Comparison of ENCODE assay signal across 9 mouse cellular contexts in the genomic region with DNA sequence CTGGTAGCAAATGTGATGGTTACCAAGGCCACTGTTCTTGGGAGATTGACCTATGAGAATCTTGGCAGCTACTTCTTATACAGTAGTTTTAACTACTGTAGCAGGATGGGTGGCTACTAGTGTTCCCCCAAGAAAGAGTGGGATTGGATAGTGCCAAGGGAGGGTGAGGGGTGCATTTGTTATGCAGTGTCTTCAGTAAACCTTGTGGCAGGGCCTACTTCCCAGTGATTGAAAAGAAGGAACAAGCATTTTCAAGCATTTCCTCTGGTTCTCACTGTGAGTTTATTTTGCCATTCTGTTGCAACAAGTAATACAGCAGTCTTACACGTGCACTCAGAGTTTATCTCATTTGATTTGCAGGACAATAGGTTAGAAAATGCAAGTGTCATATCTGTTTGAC. TPM values are rescaled to one million over a fixed set of nuclear protein-coding genes. Genes with fewer than 3 reads are reported as not detected.
DNase-seq lines count a peak whose midpoint lies in the region; ATAC-seq and TF ChIP-seq lines count a peak whose summit lies in the region.
"Had no signal": no experiment of that assay in that cellular context is flagged by ENCODE, and none has a peak within 500 bp of the region (broad histone marks: within the 10 kb centered on the region; RNA-seq: fewer than 3 reads in every experiment).

No protein-coding gene starts in this region.

- peaks cover 43% of the 10 kb centered on the region for H3K36me3 ChIP-seq in heart, embryonic 10.5 days
- peaks cover 43% of the 10 kb centered on the region for H3K36me3 ChIP-seq in forebrain, embryonic 14.5 days (ENCODE audit: control insufficient read depth, insufficient read depth, low read length)
- no peaks in the 10 kb centered on the region for H3K36me3 ChIP-seq in liver, embryonic 14.5 days (replicated peaks; ENCODE audit: control insufficient read depth, insufficient read depth, low read depth)

- H3K4me3 ChIP-seq in heart, embryonic 10.5 days = peak overlapping the region; percentile 98
- H3K4me3 ChIP-seq in forebrain, embryonic 14.5 days (ENCODE audit: low read depth, low read length) = peak overlapping the region; percentile 79
- H3K4me3 ChIP-seq in liver, embryonic 14.5 days (ENCODE audit: insufficient read depth in 1 of 2, low read depth in 2 of 2, low read length in 2 of 2) = peak overlapping the region; percentile 79 to 93; a peak in 3 of 4 replicates

- no peaks in the 10 kb centered on the region for H3K9me3 ChIP-seq in heart, embryonic 10.5 days
- H3K9me3 ChIP-seq in forebrain, embryonic 14.5 days (replicated peaks; ENCODE audit: control insufficient read depth, low read length) = no peaks in the 10 kb centered on the region
- H3K9me3 ChIP-seq in liver, embryonic 14.5 days (ENCODE audit: control insufficient read depth, low read length) = no peaks in the 10 kb centered on the region

- peak overlapping the region; percentile 85 for H3K4me2 ChIP-seq in forebrain, embryonic 14.5 days (ENCODE audit: low read length)
- H3K4me2 ChIP-seq in liver, embryonic 14.5 days (ENCODE audit: low read depth) = peak overlapping the region; percentile 86

- H3K4me1 ChIP-seq in heart, embryonic 10.5 days = peaks cover 46% of the 10 kb centered on the region
- H3K4me1 ChIP-seq in forebrain, embryonic 14.5 days (ENCODE audit: control insufficient read depth, insufficient read depth, low read length) = peaks cover 27% of the 10 kb centered on the region
- H3K4me1 ChIP-seq in liver, embryonic 14.5 days (replicated peaks; ENCODE audit: control insufficient read depth in 2 of 2, insufficient read depth in 2 of 2, low read length in 1 of 2) = peaks cover 8 to 24% of the 10 kb centered on the region in 2 experiments

- no peak for DNase-seq in heart, embryonic 10.5 days (ENCODE audit: low spot score)
- no peak for DNase-seq in heart, postnatal 25 days (ENCODE audit: low spot score)
- peak; percentile 43 for DNase-seq in A20 (ENCODE audit: low read depth, low spot score)
- DNase-seq in forebrain, embryonic 14.5 days (ENCODE audit: low spot score) = no peak
- no peak for DNase-seq in liver, embryonic 14.5 days (ENCODE audit: low read depth in 3 of 3, low spot score in 3 of 3)
- DNase-seq in ovary, postnatal 36 days (ENCODE audit: low spot score) = no peak
- no peak for DNase-seq in right cerebral cortex, postnatal 36 days (ENCODE audit: low spot score in 2 of 2)
- DNase-seq: cerebellum, postnatal 36 days had no signal

- H3K27me3 ChIP-seq in heart, embryonic 10.5 days (ENCODE audit: insufficient read depth, poor library complexity, severe bottlenecking) = no peaks in the 10 kb centered on the region
- H3K27me3 ChIP-seq in forebrain, embryonic 14.5 days (replicated peaks; ENCODE audit: control insufficient read depth, insufficient read depth, low read length) = no peaks in the 10 kb centered on the region
- H3K27me3 ChIP-seq in liver, embryonic 14.5 days (ENCODE audit: control insufficient read depth, insufficient read depth, low read length) = no peaks in the 10 kb centered on the region

- no peak for ATAC-seq in forebrain, embryonic 14.5 days
- no peak for ATAC-seq in liver, embryonic 14.5 days (ENCODE audit: insufficient read depth)
- no peak for ATAC-seq in megakaryocyte progenitor cell, adult 5-6 weeks (replicated peaks; ENCODE audit: poor library complexity)

- WGBS in heart, embryonic 10.5 days = 54% methylated on average over 1 of the region's 1 CpGs
- WGBS in forebrain, embryonic 14.5 days = 45% methylated on average over 1 of the region's 1 CpGs
- WGBS in liver, embryonic 14.5 days (ENCODE audit: insufficient replicate concordance) = 9% methylated on average over 1 of the region's 1 CpGs

- peak overlapping the region; percentile 92 for H3K27ac ChIP-seq in heart, embryonic 10.5 days
- peak overlapping the region; percentile 93 for H3K27ac ChIP-seq in forebrain, embryonic 14.5 days (ENCODE audit: low read depth, low read length)
- H3K27ac ChIP-seq in liver, embryonic 14.5 days = no peak overlapping the region; the same call in 1 of the 2 replicates

- H3K9ac ChIP-seq in forebrain, embryonic 14.5 days (ENCODE audit: low read length) = peak overlapping the region; percentile 84
- peak overlapping the region; percentile 77; the same call in 1 of the 2 replicates for H3K9ac ChIP-seq in liver, embryonic 14.5 days (replicated peaks)

- no peak for TF ChIP-seq CTCF in liver, embryonic 14.5 days (IDR thresholded peaks at IDR 0.05; ENCODE audit: low read depth)

- TF ChIP-seq EP300 in liver, embryonic 14.5 days (IDR thresholded peaks at IDR 0.05; ENCODE audit: low read depth) = no peak

- intact Hi-C loops in heart, postnatal 25 days (cut with DNase I) = no loop called here

RNA-seq across cellular contexts. Expression of gene Rnf41, which starts 1.1 kb away (rescaled TPM):
- polyA plus RNA-seq in heart, embryonic 10.5 days (2016; fragmentation: Nextera tagmentation; extraction: Ambion mirVana) = 31.0 and 34.3 TPM in 2 replicates
- total RNA-seq in heart, postnatal 25 days (2021) = 10 to 100 TPM; 16.0 to 16.5 TPM
- 94.2 and 107 TPM in 2 replicates for polyA plus RNA-seq in forebrain, embryonic 14.5 days (2014; fragmentation: Nextera tagmentation; extraction: Ambion mirVana)
- polyA plus RNA-seq in liver, embryonic 14.5 days (2012; rRNA removed) = 5.0 and 5.9 TPM in 2 replicates
- polyA plus RNA-seq in liver, embryonic 14.5 days (2014; fragmentation: Nextera tagmentation; extraction: Ambion mirVana) = 4.8 and 6.2 TPM in 2 replicates
- 15.7 and 20.9 TPM in 2 replicates for total RNA-seq in megakaryocyte progenitor cell, adult 5-6 weeks (2015)
- total RNA-seq in megakaryocyte progenitor cell, adult 5-6 weeks (2017) = 20.1 and 21.0 TPM in 2 replicates

RNA-seq across cellular contexts. Expression of gene Nabp2, which starts 1.3 kb away (rescaled TPM):
- polyA plus RNA-seq in heart, embryonic 10.5 days (2016; fragmentation: Nextera tagmentation; extraction: Ambion mirVana) = 76.5 and 87.9 TPM in 2 replicates
- 10 to 100 TPM; 44.4 to 46.8 TPM for total RNA-seq in heart, postnatal 25 days (2021)
- polyA plus RNA-seq in forebrain, embryonic 14.5 days (2014; fragmentation: Nextera tagmentation; extraction: Ambion mirVana) = 147 and 180 TPM in 2 replicates
- polyA plus RNA-seq in liver, embryonic 14.5 days (2012; rRNA removed) = 24.2 and 25.4 TPM in 2 replicates
- polyA plus RNA-seq in liver, embryonic 14.5 days (2014; fragmentation: Nextera tagmentation; extraction: Ambion mirVana) = 45.4 and 48.7 TPM in 2 replicates
- total RNA-seq in megakaryocyte progenitor cell, adult 5-6 weeks (2015) = 79.4 and 105 TPM in 2 replicates
- total RNA-seq in megakaryocyte progenitor cell, adult 5-6 weeks (2017) = 68.8 and 72.2 TPM in 2 replicates

RNA-seq across cellular contexts. Expression of gene Slc39a5, which starts 11.5 kb away (rescaled TPM):
- polyA plus RNA-seq in heart, embryonic 10.5 days (2016; fragmentation: Nextera tagmentation; extraction: Ambion mirVana) = 0.07 and 2.4 TPM in 2 replicates
- total RNA-seq in heart, postnatal 25 days (2021) = not detected
- polyA plus RNA-seq in forebrain, embryonic 14.5 days (2014; fragmentation: Nextera tagmentation; extraction: Ambion mirVana) = not detected in 2 replicates
- 33.0 and 40.8 TPM in 2 replicates for polyA plus RNA-seq in liver, embryonic 14.5 days (2012; rRNA removed)
- 37.6 and 40.7 TPM in 2 replicates for polyA plus RNA-seq in liver, embryonic 14.5 days (2014; fragmentation: Nextera tagmentation; extraction: Ambion mirVana)
- total RNA-seq in megakaryocyte progenitor cell, adult 5-6 weeks (2015) = not detected in 2 replicates
- not detected in 2 replicates for total RNA-seq in megakaryocyte progenitor cell, adult 5-6 weeks (2017)

RNA-seq across cellular contexts. Expression of gene Ankrd52, which starts 35.6 kb away (rescaled TPM):
- 10.9 and 12.7 TPM in 2 replicates for polyA plus RNA-seq in heart, embryonic 10.5 days (2016; fragmentation: Nextera tagmentation; extraction: Ambion mirVana)
- 10 to 100 TPM; 43.7 to 51.0 TPM for total RNA-seq in heart, postnatal 25 days (2021)
- polyA plus RNA-seq in forebrain, embryonic 14.5 days (2014; fragmentation: Nextera tagmentation; extraction: Ambion mirVana) = 6.8 and 10.3 TPM in 2 replicates
- polyA plus RNA-seq in liver, embryonic 14.5 days (2012; rRNA removed) = 7.4 and 7.7 TPM in 2 replicates
- 4.3 and 5.5 TPM in 2 replicates for polyA plus RNA-seq in liver, embryonic 14.5 days (2014; fragmentation: Nextera tagmentation; extraction: Ambion mirVana)
- 48.6 and 48.9 TPM in 2 replicates for total RNA-seq in megakaryocyte progenitor cell, adult 5-6 weeks (2015)
- 9.0 and 11.6 TPM in 2 replicates for total RNA-seq in megakaryocyte progenitor cell, adult 5-6 weeks (2017)

RNA-seq across cellular contexts. Expression of gene Coq10a, which starts 43.8 kb away (rescaled TPM):
- polyA plus RNA-seq in heart, embryonic 10.5 days (2016; fragmentation: Nextera tagmentation; extraction: Ambion mirVana) = 9.7 and 10.7 TPM in 2 replicates
- 100 to 1,000 TPM; 272 to 314 TPM for total RNA-seq in heart, postnatal 25 days (2021)
- polyA plus RNA-seq in forebrain, embryonic 14.5 days (2014; fragmentation: Nextera tagmentation; extraction: Ambion mirVana) = 22.8 and 26.9 TPM in 2 replicates
- 6.5 and 7.7 TPM in 2 replicates for polyA plus RNA-seq in liver, embryonic 14.5 days (2012; rRNA removed)
- 4.7 and 5.0 TPM in 2 replicates for polyA plus RNA-seq in liver, embryonic 14.5 days (2014; fragmentation: Nextera tagmentation; extraction: Ambion mirVana)
- 13.8 and 17.6 TPM in 2 replicates for total RNA-seq in megakaryocyte progenitor cell, adult 5-6 weeks (2015)
- total RNA-seq in megakaryocyte progenitor cell, adult 5-6 weeks (2017) = 8.8 and 9.4 TPM in 2 replicates
